Mouse (Mus musculus): ENCODE results near the gene Myh10. TPM values are rescaled to one million over a fixed set of nuclear protein-coding genes. Genes with fewer than 3 reads are reported as not detected.

Myh10 gene
- polyA plus RNA-seq, 1 experiment from 2014 or later = 219 TPM

GRCm38 (mm10) chr11:68863631-68864091, 172.3 kb downstream of the Myh10 start:
- no peaks in the 10 kb centered on the region for H3K36me3 ChIP-seq
- H3K27ac ChIP-seq (ENCODE audit: poor library complexity, severe bottlenecking) = no peak overlapping the region
- H3K9me3 ChIP-seq (replicated peaks) = no peaks in the 10 kb centered on the region
- no peak overlapping the region for H3K4me2 ChIP-seq
- WGBS = 65% methylated on average over 4 of the region's 4 CpGs
- no peaks in the 10 kb centered on the region for H3K27me3 ChIP-seq (replicated peaks)
- no peak for ATAC-seq (ENCODE audit: insufficient number of reproducible peaks, low FRiP score)
- no peak overlapping the region for H3K4me3 ChIP-seq
- no peak overlapping the region for H3K9ac ChIP-seq
- H3K4me1 ChIP-seq (replicated peaks) = peaks cover 24% of the 10 kb centered on the region

- 21% methylated on average over 9 of the region's 9 CpGs for WGBS
Observed at GRCm38 (mm10) chr11:68864544-68865189, 173.3 kb downstream of the Myh10 start.

More at GRCm38 (mm10) chr11:68864544-68865189, 173.3 kb downstream of the Myh10 start:
- Histone ChIP-seq H3K27me3 (replicated peaks) (no peaks in the 10 kb centered on the region), H3K4me2 (peak overlapping the region; percentile 29), H3K36me3 (no peaks in the 10 kb centered on the region), H3K4me1 (replicated peaks) (peaks cover 24% of the 10 kb centered on the region), H3K27ac (ENCODE audit: poor library complexity, severe bottlenecking) (peak overlapping the region; percentile 29), H3K9me3 (replicated peaks) (no peaks in the 10 kb centered on the region), H3K4me3 (no peak overlapping the region), H3K9ac (no peak overlapping the region)
- ATAC-seq (ENCODE audit: insufficient number of reproducible peaks, low FRiP score) = peak; percentile 69

Other genes starting within 250 kb of the Myh10 start
- 2.1 and 3.1 TPM in 2 replicates for gene Pik3r6, start 188.5 kb upstream of the Myh10 start, polyA plus RNA-seq (2016; fragmentation: Nextera tagmentation; extraction: Ambion mirVana)
- gene Mfsd6l, start 135.4 kb upstream of the Myh10 start, polyA plus RNA-seq (2016; fragmentation: Nextera tagmentation; extraction: Ambion mirVana) = 0.08 TPM in 1 of 2 replicates, not detected in the other
- 0.46 and 0.55 TPM in 2 replicates for gene Ccdc42, start 104.5 kb upstream of the Myh10 start, polyA plus RNA-seq (2016; fragmentation: Nextera tagmentation; extraction: Ambion mirVana)
- 62.7 and 67.0 TPM in 2 replicates for gene Ndel1, start 180.3 kb downstream of the Myh10 start, polyA plus RNA-seq (2016; fragmentation: Nextera tagmentation; extraction: Ambion mirVana)
- gene Rnf222, start 197.0 kb downstream of the Myh10 start, polyA plus RNA-seq (2016; fragmentation: Nextera tagmentation; extraction: Ambion mirVana) = 0.17 TPM in 1 of 2 replicates, not detected in the other
- gene Rpl26, start 210.0 kb downstream of the Myh10 start, polyA plus RNA-seq (2016; fragmentation: Nextera tagmentation; extraction: Ambion mirVana) = 640 and 666 TPM in 2 replicates
- gene Odf4, start 235.5 kb downstream of the Myh10 start, polyA plus RNA-seq (2016; fragmentation: Nextera tagmentation; extraction: Ambion mirVana) = not detected in 2 replicates

Measured in heart, embryonic 12.5 days (tissue).